Mouse (Mus musculus): ENCODE data around the gene Hoxc8.

The Hoxc8 gene

DNA sequence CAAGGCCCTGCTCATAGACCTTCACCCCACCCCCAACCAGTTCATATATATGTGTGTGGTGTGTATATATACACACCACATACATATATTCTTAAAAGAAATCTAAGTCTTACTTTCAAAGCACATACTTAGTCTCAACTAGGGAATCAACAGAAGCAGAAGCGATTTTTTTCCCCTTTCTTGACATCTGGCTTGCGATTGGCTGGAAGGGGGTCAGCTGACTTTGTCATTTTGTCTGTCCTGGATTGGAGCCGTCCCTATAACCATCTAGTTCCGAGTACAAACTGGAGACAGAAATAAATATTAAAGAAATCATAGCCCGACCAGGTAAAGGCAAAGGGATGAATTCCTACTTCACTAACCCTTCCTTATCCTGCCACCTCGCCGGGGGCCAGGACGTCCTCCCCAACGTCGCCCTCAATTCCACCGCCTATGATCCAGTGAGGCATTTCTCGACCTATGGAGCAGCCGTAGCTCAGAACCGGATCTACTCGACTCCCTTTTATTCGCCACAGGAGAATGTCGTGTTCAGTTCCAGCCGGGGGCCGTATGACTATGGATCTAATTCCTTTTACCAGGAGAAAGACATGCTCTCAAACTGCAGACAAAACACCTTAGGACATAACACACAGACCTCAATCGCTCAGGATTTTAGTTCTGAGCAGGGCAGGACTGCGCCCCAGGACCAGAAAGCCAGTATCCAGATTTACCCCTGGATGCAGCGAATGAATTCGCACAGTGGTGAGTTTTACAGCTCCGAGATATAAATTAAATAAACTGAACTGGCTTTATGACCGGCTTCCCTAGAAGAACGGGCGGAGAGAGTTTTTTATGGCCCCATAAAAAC is 19.1 kb downstream of the Hoxc8 start:
- no peak for DNase-seq (ENCODE audit: low spot score)

DNA sequence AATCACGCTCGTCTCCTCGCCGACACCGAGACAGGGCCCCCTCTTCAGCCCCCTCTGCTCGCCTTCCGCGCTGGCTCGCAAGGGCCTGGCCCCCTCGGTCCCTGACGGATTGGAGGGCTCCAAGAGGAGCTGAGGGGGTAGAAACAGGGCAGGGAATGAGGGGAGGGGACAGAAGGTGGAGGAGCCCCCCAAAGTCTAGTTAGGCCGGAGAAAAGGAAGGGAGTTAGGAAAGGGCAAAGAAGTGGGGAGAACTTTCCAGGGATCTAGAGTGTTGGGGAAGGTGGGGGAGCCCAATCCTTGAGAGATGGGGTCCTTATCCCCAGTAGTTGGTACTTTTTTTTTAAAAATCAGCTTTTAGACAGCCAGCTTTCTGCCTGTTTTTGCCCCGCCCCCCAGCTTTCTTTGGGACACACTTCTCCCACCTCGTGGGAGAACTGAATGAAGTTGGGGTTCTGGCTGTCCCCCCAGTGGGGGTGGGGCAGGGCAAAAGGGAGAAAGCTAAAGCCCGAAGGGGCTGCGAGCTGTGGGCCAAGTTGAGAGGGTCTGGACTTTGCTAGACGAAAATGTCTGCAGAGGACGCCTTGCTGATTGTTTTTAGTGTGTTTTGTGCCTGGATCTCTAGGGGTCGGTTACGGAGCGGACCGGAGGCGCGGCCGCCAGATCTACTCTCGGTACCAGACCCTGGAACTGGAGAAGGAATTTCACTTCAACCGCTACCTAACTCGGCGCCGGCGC is 19.9 kb downstream of the Hoxc8 start:
- DNase-seq (ENCODE audit: low spot score), result no peak

DNA sequence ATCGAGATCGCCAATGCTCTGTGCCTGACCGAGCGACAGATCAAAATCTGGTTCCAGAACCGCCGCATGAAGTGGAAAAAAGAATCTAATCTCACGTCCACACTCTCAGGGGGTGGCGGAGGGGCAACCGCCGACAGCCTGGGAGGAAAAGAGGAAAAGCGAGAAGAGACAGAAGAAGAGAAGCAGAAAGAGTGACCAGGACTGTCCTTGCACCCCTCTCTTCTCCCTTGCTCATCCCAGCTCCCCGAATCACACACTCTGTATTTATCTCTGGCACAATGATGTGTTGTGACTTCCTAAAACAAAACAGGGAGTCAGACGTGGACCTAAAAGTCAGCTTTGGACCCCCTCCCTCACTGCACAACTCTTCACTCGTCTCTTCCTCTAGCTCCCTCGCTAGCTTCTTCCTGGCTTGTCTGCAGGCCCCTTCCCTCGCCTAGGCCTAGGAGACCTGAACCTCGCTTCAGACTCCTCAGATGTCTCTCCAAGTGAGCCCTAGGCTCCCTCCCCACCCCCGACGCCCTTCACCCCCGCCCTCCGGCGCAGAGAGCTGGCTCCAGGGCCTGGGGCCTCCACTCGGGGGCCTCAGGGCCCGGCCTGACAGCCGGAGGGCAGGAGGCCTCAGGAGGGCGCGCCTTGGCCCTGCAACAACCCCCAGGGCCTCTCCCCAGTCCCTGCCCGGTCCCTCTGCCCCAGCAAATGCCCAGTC is 20.6 kb downstream of the Hoxc8 start:
- no peak for DNase-seq (ENCODE audit: low spot score)

DNA sequence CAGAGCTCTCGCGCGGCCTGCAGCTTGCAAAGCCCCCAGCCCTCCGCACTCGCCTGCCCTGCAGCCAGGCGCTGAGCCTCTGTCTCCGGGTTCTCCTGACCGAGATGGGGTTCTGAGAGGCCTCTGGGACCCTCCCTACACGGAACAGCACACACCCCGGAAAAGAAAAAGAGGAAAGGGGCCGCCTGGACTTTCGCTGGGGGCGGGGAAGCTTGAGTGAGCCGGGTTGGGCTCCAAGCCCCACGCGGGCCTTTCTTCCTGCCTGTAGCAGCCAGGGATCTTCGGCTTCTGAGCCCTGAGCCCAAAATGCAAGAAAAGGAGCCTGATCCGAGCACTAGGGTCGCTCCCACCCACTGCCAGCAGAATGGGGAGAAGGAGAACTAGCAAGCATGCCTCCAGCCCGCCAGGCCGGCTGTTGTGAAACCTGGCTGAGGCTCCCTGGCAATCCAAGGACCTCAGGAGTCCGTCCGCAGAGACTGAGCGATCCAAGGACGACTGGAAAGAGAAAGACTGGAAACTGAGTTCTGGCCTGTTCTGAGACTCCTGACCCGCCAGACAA is 21.6 kb downstream of the Hoxc8 start:
- no peak for DNase-seq (ENCODE audit: low spot score)

DNA sequence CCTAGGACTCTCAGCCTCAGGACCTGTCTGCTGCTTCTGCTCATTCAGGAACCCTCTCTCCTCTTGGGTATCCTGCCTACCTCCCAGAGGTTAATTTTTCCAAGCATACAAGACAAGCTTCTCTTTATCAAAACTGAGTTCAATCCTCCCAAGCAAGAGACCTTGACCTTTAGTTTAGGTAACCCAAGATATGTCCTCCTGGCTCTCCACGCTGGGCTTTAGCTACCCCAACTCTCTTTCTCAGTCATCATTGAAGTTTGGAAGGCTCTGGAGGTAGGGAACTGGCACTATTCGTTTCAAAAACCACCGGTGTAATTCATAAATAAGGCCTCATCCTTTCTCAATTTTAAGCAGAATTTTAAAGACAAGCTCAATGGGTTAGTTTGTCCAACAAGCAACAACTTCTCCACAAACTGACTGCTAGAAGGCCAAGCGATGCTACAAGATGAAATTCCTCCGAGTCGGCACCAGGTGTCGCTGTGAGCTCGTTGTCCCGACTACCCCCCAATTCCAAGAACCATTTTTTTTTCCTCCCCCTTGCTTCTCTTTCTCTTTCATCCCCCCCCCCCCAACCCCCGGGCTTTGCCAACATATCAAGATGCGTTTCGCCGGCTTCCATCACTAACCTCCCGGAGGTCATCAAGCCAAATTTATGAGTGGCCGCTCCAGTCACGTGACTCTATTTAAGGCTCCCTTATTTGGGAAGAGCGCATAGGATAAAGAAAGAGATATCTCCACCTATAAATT is 23.0 kb downstream of the Hoxc8 start:
- DNase-seq (ENCODE audit: low spot score), result peak; percentile 27

DNA sequence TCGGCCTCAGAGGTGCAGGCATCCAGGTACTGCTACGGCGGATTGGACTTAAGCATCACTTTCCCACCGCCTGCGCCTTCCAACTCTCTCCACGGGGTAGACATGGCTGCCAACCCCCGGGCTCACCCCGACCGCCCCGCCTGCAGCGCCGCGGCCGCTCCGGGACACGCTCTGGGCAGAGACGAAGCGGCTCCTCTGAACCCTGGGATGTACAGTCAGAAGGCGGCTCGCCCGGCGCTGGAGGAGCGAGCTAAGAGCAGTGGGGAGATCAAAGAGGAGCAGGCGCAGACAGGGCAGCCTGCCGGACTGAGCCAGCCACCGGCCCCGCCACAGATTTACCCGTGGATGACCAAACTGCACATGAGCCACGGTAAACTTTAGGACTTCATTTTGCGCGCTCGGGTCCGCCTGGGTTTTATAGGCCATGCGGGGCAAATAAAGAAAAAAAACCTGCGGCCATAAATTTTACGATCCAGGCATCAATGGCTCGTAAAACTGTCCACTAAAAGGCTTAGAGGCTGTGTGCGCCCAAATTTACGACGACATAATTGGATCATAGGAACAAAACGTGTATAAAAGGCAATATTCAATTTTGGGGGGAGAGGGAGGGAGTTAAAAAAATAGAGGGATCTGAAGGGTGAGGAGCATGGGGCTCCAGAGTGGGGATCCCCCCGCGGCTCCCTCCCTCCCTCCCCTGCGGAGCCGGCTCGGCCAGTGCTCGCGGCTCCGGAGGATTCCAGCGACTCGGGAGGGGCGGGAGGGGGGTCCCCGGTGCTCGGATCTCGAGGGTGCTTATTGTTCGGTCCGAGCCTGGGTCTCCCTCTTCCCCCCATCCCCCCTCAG is 24.0 kb downstream of the Hoxc8 start:
- no peak for DNase-seq (ENCODE audit: low spot score)

DNA sequence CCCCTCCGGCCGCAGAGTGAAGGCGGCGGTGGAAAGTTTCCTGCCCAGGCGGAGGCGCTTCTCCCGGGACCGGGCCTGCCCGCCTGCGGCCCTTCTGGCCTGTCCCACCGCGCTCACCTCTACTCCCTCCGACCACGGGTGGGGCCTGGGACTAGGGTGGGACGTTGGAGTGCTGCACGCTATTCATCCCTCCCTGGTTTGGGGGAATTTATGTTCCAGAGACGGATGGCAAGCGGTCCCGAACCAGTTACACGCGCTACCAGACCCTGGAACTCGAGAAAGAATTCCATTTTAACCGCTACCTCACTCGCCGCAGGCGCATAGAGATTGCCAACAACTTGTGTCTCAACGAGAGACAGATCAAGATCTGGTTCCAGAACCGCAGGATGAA is 24.6 kb downstream of the Hoxc8 start:
- DNase-seq (ENCODE audit: low spot score), result no peak

DNA sequence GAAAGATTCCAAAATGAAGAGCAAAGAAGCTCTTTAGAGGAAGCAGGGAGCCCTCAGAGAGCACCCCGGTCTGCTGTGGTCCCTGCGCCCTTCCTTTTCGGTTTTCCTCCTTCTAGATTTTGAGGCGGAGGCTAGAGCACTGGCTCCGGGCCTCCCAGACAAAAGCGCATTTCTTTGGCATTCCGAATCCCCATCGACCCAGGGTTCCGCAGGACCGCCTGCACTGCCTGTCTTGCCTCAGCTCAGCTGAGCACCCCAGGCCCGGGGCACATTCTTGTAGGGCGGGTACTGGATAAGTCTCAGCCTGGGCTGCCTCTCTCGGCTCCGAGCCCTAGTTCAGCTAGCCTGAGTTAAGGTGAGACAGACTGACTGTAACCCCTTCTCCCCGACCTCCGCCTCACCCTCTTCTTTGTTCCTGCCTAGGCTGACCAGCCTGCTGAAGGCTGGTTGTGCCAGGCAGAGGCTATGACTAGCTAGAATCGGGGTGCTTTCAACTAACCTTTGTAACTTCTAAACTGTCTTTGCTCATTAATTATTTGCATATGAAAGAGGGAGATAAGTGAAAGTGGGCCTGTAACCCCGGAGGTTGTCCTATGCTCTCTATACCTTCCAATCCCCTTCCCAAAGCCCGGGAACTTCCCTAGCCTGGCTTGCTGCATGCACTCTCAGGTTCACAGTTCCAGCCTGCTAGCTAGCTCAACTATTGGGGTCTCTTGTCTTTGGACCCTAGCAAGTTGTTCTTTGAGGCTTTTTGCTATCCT is 25.2 kb downstream of the Hoxc8 start:
- no peak for DNase-seq (ENCODE audit: low spot score)

DNA sequence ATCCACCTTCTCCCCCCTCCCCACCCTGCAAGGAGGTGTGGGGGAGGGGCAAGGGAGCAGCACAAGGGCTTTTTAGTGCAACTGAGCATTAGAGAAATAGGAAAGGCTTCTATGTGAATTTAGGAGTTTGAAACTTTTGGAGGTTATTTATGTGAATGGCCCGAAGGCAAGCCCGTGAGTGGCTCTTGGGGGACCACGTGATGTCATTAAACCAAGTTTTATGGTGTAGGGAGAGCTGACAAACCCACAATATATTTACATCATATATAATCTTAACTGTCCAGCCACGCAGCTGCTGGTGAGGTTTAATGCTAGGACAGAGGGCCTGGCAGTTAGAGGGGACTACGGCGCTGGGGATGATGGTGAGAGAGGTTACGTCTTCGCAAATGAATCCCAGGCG is 28.2 kb downstream of the Hoxc8 start, which contains the start of gene Hoxc4:
Gene Hoxc4, plus strand, starts transcription at position 299 of the 400 bp plus-strand sequence.
- no peak for DNase-seq (ENCODE audit: low spot score)

DNA sequence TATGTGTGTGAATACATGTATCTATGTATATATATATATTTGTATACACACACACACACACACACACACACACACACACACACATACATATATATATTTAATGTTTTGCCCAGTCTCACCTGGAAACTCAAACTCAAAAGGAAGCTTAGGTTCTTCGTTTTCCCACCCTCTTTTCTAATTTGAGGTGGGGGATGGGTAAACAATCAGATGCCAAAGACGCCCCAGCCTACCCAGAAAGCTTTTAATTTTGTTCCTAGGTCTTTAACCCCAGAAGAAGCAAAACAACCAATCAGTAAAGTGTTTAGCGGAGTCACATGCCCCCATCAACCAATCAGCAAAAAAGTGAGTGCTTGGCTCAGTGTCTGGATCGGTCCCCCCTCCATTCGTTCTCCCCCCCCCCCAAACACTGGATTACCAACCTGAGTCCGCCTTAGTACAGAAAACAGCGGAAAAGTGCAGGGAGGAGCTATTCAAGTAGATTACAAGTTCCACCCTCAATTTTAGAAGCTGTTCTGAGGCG is 30.6 kb downstream of the Hoxc8 start:
- no peak for DNase-seq (ENCODE audit: low spot score)

DNA sequence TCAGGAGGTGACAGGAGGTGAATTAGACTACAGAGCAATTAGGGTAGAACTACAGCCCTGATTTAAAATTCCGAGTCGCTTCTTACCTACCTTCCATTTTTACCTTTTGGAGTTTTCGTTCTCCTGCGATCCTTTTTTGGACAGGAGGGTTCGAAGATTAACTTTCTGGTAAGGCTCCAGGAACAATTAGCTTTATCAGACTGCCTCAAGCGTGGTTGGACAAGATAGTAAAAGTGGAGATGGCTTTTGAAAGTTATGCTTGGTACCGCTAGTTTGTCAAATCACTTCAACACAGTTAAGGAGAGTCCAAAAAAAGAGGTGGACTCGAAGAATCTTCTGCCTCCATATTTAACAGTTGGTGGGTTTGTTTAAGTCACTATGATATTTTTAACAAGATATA is 31.1 kb downstream of the Hoxc8 start:
- no peak for DNase-seq (ENCODE audit: low spot score)

DNA sequence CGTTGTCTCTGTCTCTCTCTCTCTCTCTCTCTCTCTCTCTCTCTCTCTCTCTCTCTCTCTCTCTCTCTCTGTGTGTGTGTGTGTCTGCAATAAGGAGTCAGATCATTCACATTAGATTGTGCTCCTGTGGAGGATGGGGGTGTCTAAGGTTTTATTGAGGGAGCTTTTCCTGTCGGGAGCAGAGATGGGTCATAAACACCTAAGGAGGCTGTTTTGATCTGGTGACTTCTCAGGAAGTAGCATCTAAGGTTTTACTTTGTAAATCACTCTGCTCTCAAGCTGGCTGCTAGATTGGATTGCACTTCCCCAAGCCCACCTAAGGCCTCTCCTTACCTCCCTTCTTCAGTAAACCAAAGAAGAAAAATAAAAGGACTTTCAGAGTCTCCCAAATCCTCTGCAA is 33.7 kb downstream of the Hoxc8 start:
- DNase-seq (ENCODE audit: low spot score), result no peak

DNA sequence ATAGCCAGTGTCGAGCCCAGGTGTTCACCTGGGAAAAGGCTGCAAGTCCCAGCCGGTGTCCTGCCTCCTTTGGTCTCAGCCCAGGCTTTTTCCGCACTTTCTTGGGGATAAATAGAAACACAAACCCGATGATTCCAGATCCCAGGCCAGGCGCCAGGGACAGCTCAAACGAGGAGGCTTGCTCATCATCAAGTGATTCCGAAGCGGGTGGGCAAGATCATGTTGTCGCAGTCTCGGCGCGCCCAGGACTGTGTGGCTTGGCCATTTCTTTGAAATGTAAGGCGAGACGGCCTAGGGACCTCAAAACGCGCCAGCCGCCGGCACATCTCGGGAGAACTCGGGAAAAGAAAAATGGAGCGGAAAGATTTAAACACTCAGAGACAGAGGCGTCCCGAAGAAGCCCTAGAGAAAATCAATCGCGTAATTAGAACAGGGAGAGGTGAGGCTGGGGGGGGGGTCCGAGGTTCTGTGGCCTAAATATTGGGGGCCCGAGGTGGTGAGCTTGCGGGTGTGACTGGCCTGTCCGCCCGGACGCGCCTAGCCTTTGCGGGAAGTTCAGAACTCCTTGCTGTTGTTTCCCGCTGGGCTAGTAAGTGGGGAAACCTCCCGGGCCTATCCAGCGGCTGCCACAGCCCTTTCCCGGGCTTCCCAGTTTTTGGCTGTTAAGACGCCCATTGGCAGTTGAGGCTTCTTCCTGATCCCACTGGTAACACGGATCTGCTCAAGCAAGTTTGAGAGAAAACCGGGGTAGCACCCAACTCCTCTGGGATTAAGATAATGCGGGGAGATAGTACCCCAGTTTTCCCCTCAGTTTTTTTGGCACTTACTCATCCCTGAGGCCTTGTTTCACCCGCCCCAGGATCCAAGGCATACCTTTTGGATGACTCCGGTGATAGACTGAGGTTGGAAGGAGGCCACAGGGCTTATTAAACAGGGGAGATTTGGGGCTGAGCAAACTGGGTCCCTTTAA is 37.1 kb downstream of the Hoxc8 start:
- DNase-seq (ENCODE audit: low spot score), result no peak

DNA sequence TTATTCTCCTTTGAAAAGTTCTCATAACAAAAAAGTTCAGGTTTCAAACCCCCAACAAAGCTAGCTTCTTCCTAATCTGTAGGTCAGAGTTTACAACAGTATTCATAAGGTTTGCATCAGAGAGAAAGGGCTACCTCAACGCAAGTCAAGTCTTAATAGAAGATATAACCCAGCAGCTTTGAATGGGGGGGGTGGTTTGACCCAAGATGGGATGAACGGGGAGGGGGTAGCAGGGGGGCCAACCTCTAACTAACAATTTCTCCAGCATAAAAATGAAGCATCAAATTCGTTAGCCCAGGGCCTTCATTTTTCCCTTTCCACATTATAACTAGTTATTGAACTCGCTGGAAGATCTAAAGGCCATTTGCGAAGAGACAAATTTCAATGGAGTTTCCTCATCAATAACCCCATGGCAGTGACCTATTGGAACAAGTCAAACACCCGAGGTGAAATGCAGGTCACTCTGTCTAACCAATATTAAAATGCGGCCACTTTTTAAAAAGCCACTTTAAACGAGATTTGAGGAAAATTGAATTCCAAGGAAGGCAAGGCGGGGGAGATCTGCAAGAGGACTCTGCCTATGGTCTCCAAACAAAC is 38.6 kb downstream of the Hoxc8 start:
- DNase-seq (ENCODE audit: low spot score), result no peak

DNA sequence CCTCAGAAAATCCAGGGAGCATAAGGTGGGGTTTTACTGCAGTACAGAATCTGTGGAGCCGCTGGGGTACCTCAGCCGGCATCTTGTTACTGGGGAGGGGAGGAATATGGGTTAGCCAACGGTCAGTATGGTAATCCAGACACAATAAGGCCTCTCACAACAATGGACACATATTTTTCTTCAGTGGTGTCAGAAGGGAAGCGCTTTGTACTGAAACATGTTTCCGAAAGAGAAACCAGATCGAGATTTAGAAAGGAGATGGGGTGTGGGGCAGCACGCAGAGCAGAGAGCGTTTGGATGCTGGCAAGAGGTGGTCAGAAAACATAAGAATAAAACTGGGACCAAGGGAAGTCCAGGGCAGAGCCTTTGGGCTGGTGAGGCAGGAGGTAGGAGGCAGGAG is 39.7 kb downstream of the Hoxc8 start:
- DNase-seq (ENCODE audit: low spot score), result no peak

DNA sequence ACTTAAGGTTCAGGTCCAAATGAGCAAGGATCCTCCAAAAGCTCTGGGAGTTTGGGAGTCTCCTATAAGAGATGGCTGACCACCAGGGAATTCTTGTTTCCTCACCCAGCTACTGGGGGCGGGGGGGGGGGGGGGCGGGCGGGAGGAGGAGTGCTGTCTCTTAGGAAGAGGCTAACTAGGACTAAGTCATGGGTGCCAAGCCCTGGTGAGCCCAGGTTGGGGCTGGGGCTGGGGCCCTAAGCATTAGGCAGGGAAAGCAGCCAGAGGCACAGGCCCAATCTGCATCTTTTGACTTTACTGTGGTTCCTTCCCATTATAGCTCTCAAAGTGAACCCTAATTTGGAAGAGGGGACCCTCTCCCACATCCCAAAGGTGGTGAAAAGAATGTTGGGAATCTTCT is 41.8 kb downstream of the Hoxc8 start:
- no peak for DNase-seq (ENCODE audit: low spot score)

DNA sequence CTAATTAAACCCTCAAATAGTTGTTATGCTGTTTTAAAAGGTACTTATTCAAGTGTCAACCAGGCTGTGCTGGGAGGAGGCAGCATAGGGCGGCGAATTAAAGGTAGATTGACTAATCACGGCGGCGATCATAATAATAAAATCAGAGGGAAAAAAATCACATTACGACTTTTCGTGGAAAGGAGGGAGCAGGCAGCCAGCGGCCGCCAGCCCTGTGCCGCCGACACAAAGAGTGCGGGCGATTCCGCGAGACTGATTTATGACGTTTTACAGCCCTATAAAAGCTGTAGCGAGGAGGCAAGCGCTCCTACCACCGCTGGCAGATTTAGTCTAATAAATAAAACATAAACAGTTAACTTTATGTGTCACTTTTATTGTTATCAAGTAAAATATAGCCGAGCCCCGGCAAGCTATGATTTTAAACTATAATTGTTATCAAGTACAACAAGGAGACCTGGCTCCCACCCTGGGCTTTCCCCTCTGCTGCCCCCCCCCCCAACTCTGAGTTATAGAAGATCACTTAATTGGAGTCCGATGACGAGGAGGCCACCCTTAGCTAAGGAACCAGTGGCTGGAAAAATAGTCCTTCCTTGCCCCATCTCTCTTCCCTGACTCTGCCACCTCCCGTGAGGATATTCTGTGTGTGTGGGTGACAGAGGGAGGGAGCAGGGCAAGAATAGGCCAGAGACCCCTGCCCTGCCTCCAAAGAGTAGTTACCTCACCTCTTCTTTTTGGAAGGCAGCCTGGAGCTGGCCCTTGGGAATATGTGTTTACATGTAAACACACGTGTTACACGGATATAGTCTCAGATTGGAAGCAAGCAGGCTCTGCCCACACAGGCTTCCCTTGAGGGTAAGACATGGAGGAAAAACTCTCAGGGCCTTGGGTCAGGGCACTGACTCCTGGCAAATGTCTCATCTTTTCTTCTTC is 42.5 kb downstream of the Hoxc8 start:
- no peak for DNase-seq (ENCODE audit: low spot score)

Data from c-Kit-positive CD71-positive TER-119-positive erythroid progenitor cells, embryonic 14.5 days (primary cell).